Mouse (Mus musculus) forelimb bud, embryonic 11.5 days (tissue): ENCODE results near the gene Hoxd4.

Experiments
- DNase-seq: peaks from one replicate; pipeline ENCODE4 v3.0.0-alpha.2; 2012; ENCODE audit warnings: low read depth, low spot score

Gene Hoxd4

DNA sequence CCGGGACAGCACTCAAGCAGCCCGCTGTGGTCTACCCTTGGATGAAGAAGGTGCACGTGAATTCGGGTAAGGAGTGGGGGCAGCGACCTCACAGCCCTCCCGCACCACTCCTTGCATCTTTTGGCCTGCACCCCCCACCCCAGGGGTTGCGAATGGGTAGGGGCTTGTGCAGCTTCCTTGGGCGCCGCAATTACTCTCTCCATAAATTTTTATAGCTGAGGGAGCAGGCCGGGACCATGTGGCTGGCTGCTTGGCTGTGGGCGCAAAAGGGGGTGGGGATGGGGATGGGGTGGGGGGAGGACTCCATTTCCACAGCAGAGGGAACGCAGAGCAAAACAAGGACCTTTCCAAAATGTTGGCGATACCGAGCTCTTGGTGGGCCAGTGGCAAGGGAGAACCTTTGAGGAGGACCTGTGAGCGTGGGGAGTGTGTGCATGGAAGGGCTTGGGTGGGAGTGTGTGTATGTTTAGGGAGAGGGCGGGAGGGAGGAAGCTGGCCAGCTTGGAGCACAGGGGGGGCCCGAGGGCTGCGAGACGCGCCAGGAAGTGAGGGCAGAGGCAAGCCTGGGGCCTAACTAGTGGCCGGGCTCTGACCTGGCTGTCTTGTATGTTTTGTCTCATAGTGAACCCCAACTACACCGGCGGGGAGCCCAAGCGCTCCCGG is 16.0 kb downstream of the Hoxd4 start:
- DNase-seq = no peak

DNA sequence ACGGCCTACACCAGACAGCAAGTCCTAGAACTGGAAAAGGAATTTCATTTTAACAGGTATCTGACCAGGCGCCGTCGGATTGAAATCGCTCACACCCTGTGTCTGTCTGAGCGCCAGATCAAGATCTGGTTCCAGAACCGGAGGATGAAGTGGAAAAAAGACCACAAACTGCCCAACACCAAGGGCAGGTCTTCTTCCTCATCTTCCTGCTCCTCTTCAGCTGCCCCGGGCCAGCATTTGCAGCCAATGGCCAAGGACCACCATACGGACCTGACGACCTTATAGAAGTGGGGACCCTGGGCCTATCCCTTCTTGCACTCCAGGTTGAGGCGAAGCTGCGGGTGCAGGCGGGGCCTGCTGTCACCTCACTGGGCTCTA is 16.6 kb downstream of the Hoxd4 start:
- DNase-seq = no peak

DNA sequence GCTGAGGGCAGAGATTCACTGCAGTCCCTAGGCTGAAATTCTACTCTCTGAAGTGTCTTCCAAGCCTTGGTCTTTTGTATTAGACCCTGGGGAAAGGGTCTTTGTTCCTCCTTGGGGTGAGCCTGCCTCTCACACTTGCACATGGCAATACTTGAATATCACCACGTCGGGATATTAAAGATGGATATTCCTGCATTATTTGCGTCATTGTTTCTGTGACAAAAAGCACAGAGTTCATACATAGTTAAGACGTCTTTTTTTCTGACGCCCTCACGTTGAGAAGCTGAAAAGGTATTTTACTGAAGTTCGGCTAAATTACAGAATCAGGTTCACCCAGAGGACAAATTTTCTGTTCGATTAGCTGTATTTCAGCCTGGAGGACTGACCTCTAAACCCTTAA is 18.6 kb downstream of the Hoxd4 start:
- no peak for DNase-seq

DNA sequence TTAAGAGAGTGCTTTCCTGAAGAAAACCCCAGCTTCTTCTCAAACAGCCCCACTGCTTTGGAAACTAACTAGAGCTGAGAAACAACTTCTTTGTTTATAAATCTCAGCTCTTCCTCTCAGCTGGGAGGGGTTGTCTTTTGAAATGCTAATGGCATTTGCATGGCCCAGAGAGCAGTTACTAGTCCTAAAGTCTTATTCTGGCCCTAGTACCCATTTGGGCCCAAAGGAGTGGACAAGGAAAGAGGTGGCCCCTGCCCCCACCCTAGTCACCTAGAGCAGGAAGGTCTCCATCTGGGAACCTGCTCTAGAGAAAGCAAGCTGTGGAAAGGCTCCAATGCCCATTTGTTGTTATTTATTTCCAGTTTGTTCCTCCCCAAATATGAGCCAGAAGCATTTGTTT is 19.3 kb downstream of the Hoxd4 start:
- DNase-seq = no peak

DNA sequence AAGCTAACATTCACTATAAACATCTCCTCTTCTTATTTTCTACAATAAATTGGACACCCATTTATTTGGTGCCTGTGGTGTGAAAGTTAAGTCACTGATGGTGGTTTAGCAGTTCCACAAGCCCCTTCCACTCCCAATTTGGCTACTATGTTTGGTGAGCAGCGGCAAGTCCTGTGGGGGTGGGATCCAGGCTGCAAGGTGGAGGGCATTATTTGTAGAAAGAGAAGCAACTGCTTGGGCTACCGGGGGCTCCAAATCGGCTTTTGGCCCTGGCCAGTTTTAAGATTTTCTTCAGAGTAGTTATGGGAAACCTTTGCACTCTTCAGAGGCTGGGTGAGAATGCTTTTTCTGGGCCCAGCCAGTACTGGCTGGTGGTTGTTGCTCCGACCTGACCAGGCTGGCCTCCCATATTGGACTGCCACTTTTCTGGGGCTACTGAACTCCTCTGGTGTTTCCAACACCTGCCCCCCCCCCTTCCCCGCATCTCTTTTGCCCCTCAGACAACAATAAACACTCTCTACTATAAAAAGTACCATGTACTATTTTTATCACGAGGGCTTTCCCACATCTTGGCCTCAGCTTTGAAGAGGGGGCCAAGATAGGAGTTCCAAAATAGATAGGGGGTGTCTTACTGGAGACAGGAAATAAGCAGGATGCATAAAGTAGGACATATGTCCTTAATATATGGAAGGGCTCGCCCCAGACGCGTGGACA is 20.2 kb downstream of the Hoxd4 start:
- DNase-seq = no peak

DNA sequence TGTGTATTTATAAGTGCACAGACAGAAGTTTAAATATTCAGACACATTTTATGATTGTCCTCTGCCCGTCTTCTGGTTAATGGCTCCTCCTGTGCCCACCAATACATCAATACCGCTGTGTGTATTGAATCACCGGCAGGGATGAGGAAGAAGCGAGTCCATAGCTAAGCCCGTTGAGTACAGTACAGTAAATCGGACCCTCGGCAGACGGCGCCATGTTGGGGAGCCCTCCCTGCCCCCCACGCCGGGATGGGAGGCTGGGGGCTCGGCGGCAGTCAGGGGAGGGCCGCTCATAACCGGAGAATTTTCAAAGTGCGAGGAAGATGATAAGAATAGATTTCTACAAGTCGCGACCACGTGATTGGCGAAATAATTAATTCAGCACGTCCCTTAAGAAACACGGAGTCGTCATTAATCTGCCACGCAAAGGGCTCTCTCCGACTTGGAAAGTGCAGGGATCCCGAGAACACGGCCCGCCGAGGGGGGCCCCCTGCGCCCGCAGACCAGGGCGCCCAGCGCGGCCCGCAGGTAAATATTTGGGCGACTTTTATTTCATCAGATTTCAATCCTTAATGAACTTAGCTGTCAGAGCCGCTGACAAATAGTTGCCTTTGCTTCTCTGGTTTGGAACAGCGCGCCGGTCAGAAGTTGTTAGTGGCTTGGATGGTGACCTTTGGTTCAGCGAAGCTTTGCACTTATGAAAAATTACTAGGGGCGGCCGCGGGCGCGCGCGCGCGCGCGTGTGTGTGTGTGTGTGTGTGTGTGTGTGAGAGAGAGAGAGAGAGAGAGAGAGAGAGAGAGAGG is 21.0 kb downstream of the Hoxd4 start:
- no peak for DNase-seq

DNA sequence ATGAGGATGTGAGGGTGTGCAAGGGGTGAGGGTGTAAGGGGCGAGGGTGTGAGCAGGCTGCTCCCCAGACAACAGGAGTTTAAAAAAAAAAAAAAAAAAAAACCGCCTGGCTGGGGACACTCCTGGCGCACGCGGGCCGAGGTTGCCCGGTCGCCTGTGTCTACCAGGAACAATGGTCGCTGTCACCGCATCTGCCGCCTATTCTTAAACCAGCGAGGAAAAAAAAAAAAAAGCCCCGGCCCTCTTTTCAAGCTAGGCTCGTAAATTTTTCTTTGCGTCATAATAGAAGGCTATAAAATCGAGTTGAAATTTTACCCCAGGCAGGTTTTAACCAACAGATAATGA is 21.6 kb downstream of the Hoxd4 start:
- DNase-seq = no peak

DNA sequence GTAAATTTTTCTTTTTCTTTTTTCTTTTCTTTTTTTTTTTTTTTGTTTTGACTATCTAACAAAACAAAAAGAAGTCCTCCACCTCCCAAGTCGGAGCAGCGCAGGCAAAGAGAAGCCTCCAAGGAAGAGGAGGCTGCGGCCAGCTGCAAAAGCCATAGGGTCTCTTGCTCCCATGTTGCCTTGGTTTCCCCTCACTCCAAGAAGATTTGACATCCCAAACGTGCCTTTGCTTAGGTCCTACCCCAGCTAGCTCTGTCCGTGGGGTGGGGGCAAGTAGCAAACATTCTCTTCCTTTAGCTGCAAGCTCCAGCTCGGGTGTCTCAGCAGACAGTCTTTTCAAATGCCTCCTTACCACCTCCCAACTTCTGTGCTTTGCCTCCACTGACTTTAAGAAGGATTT is 22.0 kb downstream of the Hoxd4 start:
- no peak for DNase-seq

DNA sequence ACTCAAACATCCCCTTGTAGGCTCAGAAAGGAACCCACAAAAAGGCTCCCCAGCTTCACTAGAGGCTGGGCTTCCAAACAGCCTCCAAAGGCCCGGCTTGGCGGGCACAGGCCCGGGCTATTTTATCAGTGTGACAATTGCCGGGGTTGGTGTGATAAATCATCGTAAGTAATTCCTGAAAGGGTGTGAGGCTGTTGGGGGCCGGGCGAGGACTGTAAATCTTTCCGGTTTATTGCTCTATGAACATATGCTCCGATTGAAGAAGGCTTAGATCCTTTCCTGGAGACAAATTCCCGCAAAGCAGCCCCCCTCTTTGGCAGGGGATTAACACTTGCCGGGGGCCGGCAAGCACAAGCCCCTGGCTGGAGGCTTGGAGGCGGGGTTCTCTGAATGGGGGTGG is 22.7 kb downstream of the Hoxd4 start:
- no peak for DNase-seq

DNA sequence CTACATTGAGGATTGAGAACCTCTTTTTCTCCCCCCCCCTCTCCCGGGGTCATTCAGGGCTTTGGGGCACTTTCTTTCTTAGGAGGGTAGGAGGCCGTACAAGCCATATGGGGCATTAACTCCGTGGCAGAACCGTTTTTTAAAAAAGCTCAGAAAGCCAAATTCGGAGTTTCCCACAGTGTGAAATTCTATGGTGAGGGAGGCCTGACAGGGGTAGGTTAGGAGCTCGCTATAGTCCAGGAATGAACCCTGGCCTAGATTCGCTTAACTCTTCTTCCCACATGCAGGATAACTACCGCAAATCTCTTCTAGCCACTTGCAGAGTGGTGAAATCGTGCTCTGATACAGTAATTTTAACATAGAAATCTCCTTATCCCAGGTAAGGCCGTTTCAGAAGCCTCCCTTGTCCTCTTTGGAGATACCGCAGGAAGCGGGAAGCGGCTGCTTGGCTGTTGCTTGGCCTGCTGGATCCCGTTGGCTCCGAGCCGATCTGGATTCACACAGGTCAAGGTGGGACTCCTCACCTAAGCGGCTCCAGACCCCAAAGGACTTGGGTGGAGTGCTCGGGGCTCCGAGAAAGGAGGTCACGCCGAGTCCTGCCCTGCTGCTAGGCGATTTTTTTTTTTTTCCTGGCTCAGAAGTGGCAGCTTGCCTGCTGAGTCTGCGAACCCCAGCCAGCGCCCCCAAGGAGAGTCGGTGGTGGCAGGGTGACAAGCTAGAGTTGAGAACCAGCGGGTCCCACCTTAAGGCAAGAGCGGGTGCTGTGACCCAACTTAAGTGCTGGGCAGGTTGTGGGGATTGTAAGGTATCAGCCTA is 23.5 kb downstream of the Hoxd4 start:
- no peak for DNase-seq

DNA sequence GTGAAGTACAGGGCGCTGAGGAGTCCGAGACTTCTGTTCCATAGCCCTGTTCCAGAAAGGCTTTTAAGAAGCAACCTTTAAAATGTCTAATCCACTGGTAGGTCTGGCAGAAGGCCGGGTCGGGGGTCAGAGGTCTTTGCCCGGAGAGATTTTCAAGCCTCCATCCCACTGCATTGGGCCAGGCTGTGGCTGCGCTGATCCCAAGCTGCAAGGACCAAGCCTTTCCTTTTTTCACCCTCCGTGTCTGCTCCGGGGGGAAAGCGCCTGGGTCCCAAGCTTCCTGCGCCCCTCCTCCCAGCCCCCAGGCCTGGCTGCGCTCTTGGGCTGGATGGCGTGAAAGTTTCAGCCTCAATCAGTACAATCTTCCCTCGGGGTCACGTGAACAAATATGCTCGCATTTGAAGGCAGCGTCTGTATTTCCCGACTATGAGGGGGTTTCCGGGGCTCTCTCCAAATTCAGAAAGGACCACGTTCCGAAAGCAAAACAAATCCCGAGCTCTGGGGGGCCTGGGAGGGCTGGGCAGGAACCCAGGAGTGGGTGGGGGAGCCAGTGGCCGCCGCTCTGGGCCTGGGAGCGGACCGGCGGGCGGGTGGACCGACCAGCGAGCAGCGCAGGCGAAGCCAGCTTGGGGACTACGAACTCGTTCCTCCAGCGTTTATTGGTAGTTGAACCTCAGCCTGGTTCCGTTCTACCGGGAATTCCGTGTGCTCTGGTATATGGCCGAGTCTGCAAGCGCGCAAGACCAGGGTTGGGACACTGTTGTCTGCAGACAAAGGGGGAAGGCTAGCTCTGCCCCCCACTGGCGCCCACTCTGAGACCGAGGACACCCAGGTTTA is 24.3 kb downstream of the Hoxd4 start:
- DNase-seq = no peak

DNA sequence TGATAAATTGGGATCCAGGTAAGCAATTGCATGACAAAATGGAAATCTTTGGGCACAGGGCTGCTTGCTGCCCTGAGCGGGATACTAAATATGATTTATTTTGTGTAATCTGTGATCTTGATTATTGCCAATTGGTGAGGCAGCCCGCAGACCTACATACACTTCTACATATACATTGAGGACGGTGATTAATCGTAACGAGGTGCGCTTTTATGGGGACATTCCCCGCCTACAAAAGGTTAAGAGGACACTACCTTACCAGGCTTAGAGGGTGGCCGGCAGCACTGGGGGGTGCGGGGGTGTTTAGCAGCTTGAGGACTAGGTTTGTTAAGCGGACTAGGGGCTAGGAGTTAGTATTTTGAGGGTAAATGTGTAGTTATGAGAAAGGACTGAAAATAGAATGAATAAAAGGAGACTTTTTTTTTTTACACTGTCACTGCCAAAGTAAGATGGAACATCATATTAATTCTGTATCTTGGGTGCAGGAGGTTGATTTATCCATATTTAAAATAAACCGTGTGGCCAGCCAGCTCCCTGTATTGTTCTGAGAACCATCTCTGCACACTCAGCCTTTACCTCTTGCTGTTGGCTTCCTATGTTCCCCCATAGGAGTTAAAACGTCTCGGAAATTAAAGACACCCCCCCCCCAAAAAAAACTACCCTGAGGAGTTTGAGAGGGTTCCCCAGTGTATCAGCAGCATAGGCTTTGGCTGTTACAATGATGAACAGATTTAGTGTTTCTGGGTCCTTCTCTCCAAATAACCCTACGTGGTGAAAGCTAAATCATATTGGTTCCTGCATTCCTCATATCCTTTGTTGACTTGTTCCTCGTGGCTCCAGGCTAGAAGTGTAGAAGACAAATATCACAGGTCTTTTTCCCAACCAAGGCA is 25.2 kb downstream of the Hoxd4 start:
- DNase-seq = no peak

DNA sequence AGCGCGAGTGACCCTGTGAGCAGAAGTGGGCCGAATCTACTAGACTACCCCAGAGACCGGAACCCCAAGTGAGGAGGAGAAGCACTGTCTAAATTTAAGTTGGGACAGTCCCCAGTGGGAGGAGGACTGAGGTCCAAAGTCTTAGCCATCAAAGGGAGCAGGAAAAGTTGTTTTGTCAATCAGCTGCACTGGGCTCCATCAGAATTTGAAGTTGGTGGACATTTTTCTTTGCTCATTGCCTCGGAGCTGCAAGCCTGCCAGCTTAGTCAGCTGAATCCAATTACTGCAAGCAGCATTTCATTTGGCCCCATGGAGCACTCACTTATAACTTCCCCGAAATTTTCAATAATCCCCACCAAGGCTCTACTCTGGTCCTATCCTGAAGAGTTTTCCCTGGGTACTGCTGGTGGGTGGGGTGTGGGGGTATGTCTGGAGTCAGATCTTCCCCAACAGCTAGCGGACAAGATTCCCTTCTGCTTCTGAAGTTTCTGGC is 25.9 kb downstream of the Hoxd4 start:
- no peak for DNase-seq

DNA sequence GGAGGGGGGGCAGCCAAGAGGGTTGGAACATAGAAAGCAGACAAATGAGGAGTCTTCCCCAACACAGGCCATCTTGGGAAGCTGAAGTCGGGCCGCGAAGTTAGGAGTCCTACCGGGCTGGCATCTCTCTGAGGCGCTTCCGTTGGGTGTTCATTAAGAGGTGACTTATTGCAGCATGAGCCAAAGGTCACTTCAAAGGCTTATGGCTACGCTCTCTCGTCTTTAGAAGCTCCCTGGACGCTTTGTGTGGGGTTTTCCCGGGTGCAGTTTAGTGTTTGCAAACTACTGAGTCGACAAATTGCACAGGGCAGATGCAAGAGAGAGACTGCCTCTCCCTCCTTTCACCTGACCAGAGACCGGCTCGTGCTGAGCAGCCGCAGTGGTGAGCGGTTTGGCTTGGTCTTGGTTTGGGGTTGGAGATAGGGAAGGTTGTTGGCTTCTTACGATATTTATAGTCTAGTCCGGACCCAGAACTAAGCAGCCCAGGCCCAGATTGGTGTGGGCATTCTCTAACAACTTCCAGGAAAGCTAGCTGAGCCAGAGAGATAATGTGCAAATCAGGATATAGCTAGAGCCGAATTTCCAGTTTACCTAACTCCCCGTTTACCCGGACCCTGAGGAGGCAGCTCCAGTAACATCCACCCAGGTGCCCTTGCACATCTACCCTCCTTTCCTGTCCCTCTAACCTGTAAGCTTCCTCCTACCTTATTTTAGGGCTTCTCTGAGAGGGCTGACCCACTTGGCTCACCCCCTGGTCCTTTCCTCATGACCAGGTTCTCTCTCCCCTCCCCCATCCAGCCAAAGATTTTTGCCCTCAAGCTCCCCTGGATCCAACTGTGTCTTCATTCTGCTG is 27.1 kb downstream of the Hoxd4 start:
- DNase-seq = no peak

DNA sequence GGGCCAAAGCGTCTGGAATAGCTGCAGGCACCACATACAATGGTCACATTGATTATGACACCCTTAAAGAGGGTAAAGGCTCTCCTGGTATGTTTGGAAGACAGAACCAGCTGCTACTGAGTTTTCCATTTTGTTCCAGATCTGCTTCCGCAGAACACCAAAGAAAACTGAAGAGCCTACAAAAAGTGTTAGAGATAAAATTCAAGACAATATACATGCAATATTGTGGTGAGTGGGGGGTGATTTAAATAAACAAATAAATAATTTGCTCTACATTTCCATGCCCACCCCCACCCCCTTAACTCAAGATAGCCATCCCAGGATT is 27.7 kb downstream of the Hoxd4 start:
- no peak for DNase-seq

DNA sequence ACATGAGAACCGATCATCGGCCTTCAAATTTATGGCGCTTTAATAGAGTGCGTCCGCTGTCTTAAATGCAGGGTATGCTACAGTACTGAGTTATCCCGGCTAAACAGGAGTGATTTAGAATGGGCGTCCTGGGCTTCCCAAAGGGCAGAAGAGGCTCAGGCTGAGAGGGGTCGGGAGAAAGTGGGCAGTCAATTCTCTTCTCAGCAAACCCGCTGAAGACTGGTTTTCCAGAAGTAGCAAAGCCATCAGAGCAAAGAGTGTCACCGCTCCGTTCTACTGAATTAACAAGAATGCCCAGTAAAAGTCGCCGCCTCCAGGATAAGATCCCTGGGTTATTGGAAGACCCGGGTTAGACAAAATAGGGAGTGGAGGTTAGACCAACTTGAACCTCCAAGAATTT is 28.1 kb downstream of the Hoxd4 start:
- DNase-seq = no peak

DNA sequence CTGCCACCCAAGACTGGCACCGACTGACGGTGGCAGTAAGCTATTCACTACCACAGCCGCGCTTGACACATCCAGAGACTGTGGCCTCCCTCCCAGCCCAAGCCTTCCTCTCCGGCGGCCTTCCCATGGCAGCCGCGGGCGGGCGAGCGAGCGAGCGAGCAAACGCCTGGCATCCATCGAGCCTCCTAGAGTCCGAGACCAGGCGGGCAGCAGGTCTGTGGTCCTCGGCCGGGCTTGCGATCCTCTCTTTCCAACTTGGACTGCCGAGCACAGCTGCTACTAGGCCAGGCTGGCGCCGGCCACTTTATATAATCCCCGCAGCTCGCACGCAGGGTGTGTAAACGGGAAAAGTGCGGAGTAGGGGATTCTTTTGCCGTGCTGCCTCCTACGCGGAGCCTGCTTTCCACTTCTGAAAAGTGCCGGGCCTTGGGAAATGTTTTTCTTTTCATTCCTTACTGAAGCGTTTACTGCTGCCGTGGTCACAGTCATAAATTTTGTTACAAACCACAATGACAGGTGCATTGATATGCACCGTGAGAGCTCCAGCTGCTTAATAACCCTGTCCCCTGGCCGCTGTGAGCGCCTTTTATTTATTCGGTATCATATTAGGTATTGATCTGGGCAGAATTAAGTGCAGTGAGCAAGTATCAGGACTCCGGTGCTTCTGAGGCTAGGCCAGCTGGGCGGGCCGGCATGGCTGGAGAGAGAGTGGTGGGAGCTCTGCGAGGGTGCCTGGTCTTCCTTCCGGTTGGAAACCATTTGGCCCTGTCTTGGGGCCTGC is 28.8 kb downstream of the Hoxd4 start:
- no peak for DNase-seq

DNA sequence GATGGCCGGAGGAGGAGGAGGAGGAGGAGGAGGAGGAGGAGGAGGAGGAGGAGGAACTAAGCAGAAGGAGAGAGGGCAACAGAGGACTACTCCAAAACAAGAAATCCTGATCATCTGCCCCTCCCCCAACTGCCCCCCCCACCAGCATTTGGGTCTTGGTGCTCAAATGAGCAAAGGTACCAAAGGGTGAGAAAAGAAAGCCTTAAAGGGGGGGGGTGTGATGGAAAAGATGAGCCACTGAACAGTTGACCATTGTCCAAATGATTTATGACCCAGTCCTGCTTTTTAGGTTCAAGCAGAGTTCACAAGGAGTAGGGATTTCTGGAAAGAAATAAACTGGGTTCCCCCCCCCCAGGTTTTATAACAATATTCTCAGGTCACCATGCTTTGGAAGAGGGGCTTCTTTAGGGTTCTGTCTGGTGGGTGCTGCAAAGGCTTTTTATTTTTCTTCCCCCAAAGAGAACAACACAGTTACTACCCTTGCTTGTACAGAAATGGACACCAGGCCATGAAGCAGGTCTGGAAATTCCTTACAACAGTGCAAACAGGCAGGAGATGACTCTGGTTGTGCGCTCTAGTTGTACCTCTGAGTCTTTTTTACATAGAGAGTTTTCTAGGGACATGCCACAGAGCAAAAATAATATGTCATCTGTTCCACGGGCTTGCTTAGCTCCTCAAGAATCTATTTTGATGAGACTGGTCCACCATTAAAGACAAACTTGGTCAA is 29.7 kb downstream of the Hoxd4 start:
- DNase-seq = no peak
